Mouse (Mus musculus) neural tube, embryonic 13.5 days (tissue): ENCODE data around the gene Usp46. TPM values are rescaled to one million over a fixed set of nuclear protein-coding genes. Genes with fewer than 3 reads are reported as not detected.
"Not testable (repeated sequence)": the region's sequence is repeated elsewhere in the genome, so short reads cannot be mapped to it uniquely, and the experiment has no call there.

ENCODE experiments used
- ATAC-seq: fragments of 200-750 bp; cut with Nextera tagmentation; 2 replicates; pipeline ENCODE4 v1.8.0; 2017; ENCODE audit warnings: low read depth, mild to moderate bottlenecking, moderate TSS enrichment, moderate library complexity
- H3K27ac ChIP-seq: fragments of 300-500 bp; sonication (generic); replicated peaks from 2 replicates; pipeline ENCODE4 v1.5.1; 2015; ENCODE audit warnings: moderate library complexity, mild to moderate bottlenecking, inconsistent platforms
- H3K27me3 ChIP-seq: fragments of 300-500 bp; sonication (generic); 2 replicates; pipeline ENCODE4 v1.6.1; 2015; ENCODE audit warnings: mild to moderate bottlenecking, inconsistent platforms
- H3K36me3 ChIP-seq: fragments of 300-500 bp; sonication (generic); 2 replicates; pipeline ENCODE4 v1.6.1; 2015; ENCODE audit warnings: mild to moderate bottlenecking, inconsistent platforms
- H3K4me1 ChIP-seq: fragments of 300-500 bp; sonication (generic); replicated peaks from 2 replicates; pipeline ENCODE4 v1.6.1; 2015; ENCODE audit warnings: inconsistent platforms
- H3K4me2 ChIP-seq: fragments of 300-500 bp; sonication (generic); 2 replicates; pipeline ENCODE4 v1.6.1; 2015; ENCODE audit warnings: inconsistent platforms, mild to moderate bottlenecking, moderate library complexity
- H3K4me3 ChIP-seq: fragments of 300-500 bp; sonication (generic); 2 replicates; pipeline ENCODE4 v1.5.1; 2015; ENCODE audit warnings: mild to moderate bottlenecking, inconsistent platforms
- H3K9ac ChIP-seq: fragments of 300-500 bp; sonication (generic); 2 replicates; pipeline ENCODE4 v1.6.1; 2015; ENCODE audit warnings: moderate library complexity, mild to moderate bottlenecking, inconsistent platforms
- H3K9me3 ChIP-seq: fragments of 300-500 bp; sonication (generic); 2 replicates; pipeline ENCODE4 v1.6.1; 2016; ENCODE audit warnings: inconsistent platforms
- WGBS: fragments of 180-500 bp; shearing (Covaris S2); methylation state at CpG from one replicate; pipeline ENCODE4 v1.1.7; 2015; 5-methylcytosine and 5-hydroxymethylcytosine counted together
- polyA plus RNA-seq: library from polyadenylated mRNA; unstranded; fragments of >200 nt; fragmentation: Nextera tagmentation; extraction: Ambion mirVana; gene quantifications from 2 replicates; pipeline ENCODE4 v1.2.1, GENCODE M21; 2015

Usp46 gene
- polyA plus RNA-seq, 1 experiment from 2014 or later = 26.5 TPM

GRCm38 (mm10) chr5:73959779-73960178 lies 108.5 kb downstream of the Usp46 start:
- H3K27me3 ChIP-seq = no peaks in the 10 kb centered on the region
- no peak for ATAC-seq
- 64% methylated on average over 7 of the region's 7 CpGs for WGBS
- H3K36me3 ChIP-seq = no peaks in the 10 kb centered on the region
- H3K4me2 ChIP-seq = no peak overlapping the region
- no peaks in the 10 kb centered on the region for H3K4me1 ChIP-seq
- H3K4me3 ChIP-seq = no peak overlapping the region
- no peak overlapping the region for H3K9ac ChIP-seq
- H3K27ac ChIP-seq = no peak overlapping the region
- H3K9me3 ChIP-seq = no peaks in the 10 kb centered on the region

DNA sequence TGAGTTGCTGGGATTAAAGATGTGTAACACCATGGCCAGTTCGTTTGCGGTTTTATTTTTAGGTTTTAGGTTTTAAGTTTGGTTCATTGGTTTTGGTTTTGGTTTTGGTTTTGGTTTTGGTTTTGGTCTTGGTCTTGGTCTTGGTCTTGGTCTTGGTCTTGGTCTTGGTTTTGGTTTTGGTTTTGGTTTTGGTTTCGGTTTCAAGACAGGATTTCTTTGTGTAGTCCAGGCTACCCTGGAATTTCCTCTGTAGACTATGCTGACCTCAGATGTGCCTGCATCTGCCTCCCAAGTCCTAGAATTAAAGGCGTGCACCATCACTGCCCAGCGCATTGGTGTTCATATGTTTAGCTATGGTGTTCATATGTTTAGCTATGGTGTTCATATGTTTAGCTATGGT lies 109.6 kb downstream of the Usp46 start:
- not testable (repeated sequence) for H3K27ac ChIP-seq, H3K4me2 ChIP-seq, ATAC-seq, H3K9ac ChIP-seq, H3K27me3 ChIP-seq, H3K36me3 ChIP-seq, H3K9me3 ChIP-seq, H3K4me3 ChIP-seq, H3K4me1 ChIP-seq
- WGBS = 94% methylated on average over 5 of the region's 5 CpGs

GRCm38 (mm10) chr5:73958096-73958495 lies 110.1 kb downstream of the Usp46 start:
- no peak overlapping the region for H3K4me3 ChIP-seq

DNA sequence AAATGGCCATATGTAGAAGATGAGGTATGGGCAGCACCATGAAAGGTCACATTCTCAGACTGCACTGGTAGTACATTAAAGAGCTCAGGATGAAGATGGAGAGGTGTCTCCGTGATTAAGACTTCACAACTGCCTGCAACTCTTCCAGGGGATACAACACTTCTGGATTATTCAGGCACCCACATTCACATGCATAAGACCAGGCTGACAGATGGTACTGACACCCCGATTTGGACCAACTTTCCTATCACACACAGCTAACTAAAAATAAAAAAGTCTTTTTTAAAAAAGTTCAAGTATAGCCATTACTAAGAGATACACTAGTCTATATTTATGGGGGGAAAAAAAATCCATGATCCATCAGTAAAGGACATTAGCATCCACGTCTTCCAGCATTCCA lies 112.5 kb downstream of the Usp46 start:
- Histone ChIP-seq H3K27me3 (no peaks in the 10 kb centered on the region), H3K4me1 (peaks cover 11% of the 10 kb centered on the region), H3K4me2 (no peak overlapping the region), H3K9ac (no peak overlapping the region), H3K9me3 (no peaks in the 10 kb centered on the region), H3K36me3 (no peaks in the 10 kb centered on the region), H3K27ac (no peak overlapping the region), H3K4me3 (no peak overlapping the region)
- no peak for ATAC-seq
- 84% methylated on average over 3 of the region's 3 CpGs for WGBS

More at GRCm38 (mm10) chr5:73958096-73958495, 110.1 kb downstream of the Usp46 start:
- no peak for ATAC-seq
- H3K4me1 ChIP-seq = no peaks in the 10 kb centered on the region
- no peak overlapping the region for H3K27ac ChIP-seq
- no peaks in the 10 kb centered on the region for H3K36me3 ChIP-seq
- H3K9me3 ChIP-seq = no peaks in the 10 kb centered on the region
- H3K27me3 ChIP-seq = no peaks in the 10 kb centered on the region
- 91% methylated on average over 5 of the region's 5 CpGs for WGBS
- no peak overlapping the region for H3K9ac ChIP-seq
- no peak overlapping the region for H3K4me2 ChIP-seq

DNA sequence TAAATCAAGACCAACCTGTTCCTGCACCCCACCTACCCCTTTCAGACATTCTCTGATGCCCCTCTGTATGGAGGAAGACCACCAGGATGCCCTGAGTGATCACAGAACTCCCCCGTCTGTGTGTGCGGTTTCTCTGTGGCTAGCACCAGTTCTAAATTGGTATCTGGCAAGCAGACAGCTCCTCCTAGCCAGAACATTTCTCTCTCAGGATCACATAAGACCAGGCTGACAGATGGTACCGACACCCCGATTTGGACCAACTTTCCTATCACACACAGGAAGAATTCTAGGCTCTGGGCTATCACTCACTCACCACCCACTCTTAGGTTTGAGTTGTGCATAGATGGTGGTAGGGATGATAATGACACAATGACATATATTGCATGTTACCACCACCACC lies 113.2 kb downstream of the Usp46 start:
- Histone ChIP-seq H3K4me3 (no peak overlapping the region), H3K4me2 (no peak overlapping the region), H3K9ac (no peak overlapping the region), H3K9me3 (no peaks in the 10 kb centered on the region), H3K27ac (no peak overlapping the region), H3K27me3 (no peaks in the 10 kb centered on the region), H3K36me3 (no peaks in the 10 kb centered on the region), H3K4me1 (peaks cover 11% of the 10 kb centered on the region)
- 94% methylated on average over 4 of the region's 4 CpGs for WGBS
- ATAC-seq = no peak

GRCm38 (mm10) chr5:73953066-73953614 lies 115.1 kb downstream of the Usp46 start:
- H3K9ac ChIP-seq = no peak overlapping the region
- no peak for ATAC-seq
- WGBS = 75% methylated on average over 3 of the region's 3 CpGs
- H3K4me1 ChIP-seq = peaks cover 11% of the 10 kb centered on the region
- H3K36me3 ChIP-seq = no peaks in the 10 kb centered on the region
- no peak overlapping the region for H3K4me2 ChIP-seq
- no peak overlapping the region for H3K4me3 ChIP-seq
- H3K9me3 ChIP-seq = no peaks in the 10 kb centered on the region
- H3K27ac ChIP-seq = no peak overlapping the region
- no peaks in the 10 kb centered on the region for H3K27me3 ChIP-seq

DNA sequence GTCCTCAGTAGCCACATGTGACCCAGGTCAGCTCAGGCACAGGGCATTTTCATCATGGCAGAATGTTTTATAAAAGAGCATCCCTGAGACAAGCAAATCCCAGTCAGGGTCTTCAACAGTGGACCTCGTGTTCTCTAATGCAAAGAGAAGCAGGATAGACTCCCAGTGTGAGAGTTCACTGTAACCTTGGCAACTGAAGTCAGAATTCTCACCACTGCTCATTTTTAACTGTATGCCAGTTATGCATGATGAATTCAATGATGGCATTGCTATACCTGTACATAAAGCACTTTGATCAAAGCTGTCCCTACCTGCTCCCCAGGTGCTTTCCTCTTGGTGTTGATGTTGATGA lies 116.6 kb downstream of the Usp46 start:
- Histone ChIP-seq H3K27me3 (no peaks in the 10 kb centered on the region), H3K4me3 (no peak overlapping the region), H3K9ac (no peak overlapping the region), H3K9me3 (no peaks in the 10 kb centered on the region), H3K27ac (0 out of 2 replicates have a peak overlapping the region, but pooled peaks have one; percentile 42), H3K4me1 (peaks cover 11% of the 10 kb centered on the region), H3K36me3 (no peaks in the 10 kb centered on the region), H3K4me2 (no peak overlapping the region)
- no peak for ATAC-seq
- WGBS = 39% methylated on average over 1 of the region's 1 CpGs

DNA sequence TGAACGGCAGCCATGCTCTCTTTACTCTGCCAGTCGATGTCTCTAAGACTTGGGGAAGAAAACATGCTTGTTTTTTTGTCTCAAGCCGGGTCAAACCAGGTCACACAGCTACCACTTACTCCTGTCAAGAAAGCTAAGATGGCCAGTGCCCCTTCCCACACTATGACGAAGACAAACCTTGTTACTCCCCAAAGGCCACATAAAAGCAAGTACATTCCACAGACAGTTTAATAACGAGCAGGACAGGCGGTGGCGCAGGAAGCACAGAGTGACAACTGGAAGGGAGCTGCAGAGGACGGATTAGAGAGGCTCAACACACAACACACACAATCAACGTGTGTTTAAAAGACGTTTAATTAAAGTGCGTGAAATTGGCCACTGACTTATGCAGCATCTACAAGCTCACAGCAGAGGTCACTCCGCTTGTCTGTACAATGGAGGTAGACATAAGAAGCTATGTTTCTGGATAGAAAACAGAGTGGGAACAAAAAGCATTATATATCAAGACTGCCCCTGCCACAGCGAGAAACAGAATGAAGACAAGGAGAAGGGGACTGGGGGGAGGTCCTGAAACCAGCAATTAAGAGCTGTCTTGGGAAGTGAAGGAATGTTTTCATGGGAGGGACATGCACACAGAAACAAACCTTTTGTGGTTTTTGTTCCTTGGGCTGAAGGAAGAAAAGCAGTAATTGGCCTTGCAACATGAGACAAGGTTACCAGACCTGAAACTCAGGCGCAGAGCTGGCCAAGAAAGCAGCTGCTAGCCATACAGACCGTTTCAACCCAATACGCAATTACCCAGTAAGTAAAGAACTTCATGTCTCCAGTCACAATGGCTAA lies 117.2 kb downstream of the Usp46 start:
- H3K27ac ChIP-seq = 0 out of 2 replicates have a peak overlapping the region, but pooled peaks have one; percentile 42
- H3K4me3 ChIP-seq = no peak overlapping the region
- H3K27me3 ChIP-seq = no peaks in the 10 kb centered on the region
- peak; percentile 77 for ATAC-seq
- 17% methylated on average over 16 of the region's 16 CpGs for WGBS
- no peaks in the 10 kb centered on the region for H3K9me3 ChIP-seq
- H3K36me3 ChIP-seq = no peaks in the 10 kb centered on the region
- H3K4me1 ChIP-seq = peaks cover 11% of the 10 kb centered on the region
- no peak overlapping the region for H3K9ac ChIP-seq
- H3K4me2 ChIP-seq = 0 out of 2 replicates have a peak overlapping the region, but pooled peaks have one; percentile 2

Other genes with a start within 250 kb of the Usp46 start
- gene Rasl11b, start 126.9 kb upstream of the Usp46 start, polyA plus RNA-seq = 23.6 and 27.8 TPM in 2 replicates